In the genomic region with DNA sequence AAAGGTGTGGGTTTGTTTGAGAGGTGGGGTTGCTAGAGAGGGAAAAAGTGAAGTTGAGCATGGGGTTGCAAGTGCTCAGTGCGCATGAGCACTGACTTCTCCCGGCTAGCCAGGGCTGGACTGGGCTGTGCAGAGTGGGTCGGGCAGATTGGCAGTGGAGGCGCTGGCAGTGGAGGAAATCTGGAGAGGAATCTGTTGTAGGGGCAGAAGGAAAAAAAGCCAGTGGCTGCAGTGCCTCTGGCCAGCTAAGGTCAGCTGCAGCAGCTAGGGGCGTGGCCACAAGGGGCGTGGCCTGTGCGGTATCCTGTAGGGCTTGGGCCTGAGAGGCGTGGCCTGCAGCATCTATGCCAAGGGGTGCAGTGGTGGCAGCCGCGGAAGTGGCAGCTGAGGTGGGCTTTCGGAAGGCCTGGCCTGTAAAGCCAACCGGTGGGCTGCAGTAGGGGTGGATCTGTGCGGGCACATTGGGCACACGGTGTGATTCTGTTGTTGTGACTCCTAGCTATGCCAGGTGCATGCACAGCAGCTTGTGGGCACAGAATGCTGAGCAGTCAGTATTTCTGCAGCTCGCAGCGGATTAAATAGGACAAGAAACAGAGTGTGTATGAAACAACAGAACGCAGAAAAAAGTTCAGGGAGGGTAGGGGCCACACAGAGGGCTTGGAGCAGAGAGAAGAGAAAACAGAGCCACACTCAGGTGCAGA, we compare ENCODE assay signal across 8 mouse cellular contexts. TPM values are rescaled to one million over a fixed set of nuclear protein-coding genes. Genes with fewer than 3 reads are reported as not detected.
DNase-seq lines count a peak whose midpoint lies in the region; ATAC-seq lines count a peak whose summit lies in the region.
"Had no signal": no experiment of that assay in that cellular context is flagged by ENCODE, and none has a peak within 500 bp of the region (broad histone marks: within the 10 kb centered on the region; RNA-seq: fewer than 3 reads in every experiment).

No protein-coding gene starts in this region.

- H3K27ac ChIP-seq in forebrain, embryonic 11.5 days (ENCODE audit: low read depth, low read length) = no peak overlapping the region
- no peak overlapping the region for H3K27ac ChIP-seq in kidney, embryonic 16.5 days (ENCODE audit: low read length)

- peak; percentile 78 for ATAC-seq in forebrain, embryonic 11.5 days (replicated peaks; ENCODE audit: low FRiP score)
- ATAC-seq in kidney, embryonic 16.5 days (ENCODE audit: low FRiP score, low TSS enrichment) = peak; percentile 82
- ATAC-seq in megakaryocyte progenitor cell, adult 5-6 weeks (replicated peaks; ENCODE audit: poor library complexity) = peak; percentile 85

- no peaks in the 10 kb centered on the region for H3K36me3 ChIP-seq in forebrain, embryonic 11.5 days (ENCODE audit: control insufficient read depth, insufficient read depth, low read length)
- no peaks in the 10 kb centered on the region for H3K36me3 ChIP-seq in kidney, embryonic 16.5 days (ENCODE audit: insufficient read depth, low read length)

- 13% methylated on average over 17 of the region's 17 CpGs for WGBS in forebrain, embryonic 11.5 days
- 17% methylated on average over 17 of the region's 17 CpGs for WGBS in kidney, embryonic 16.5 days

- no peak overlapping the region for H3K9ac ChIP-seq in forebrain, embryonic 11.5 days (ENCODE audit: low read length)
- H3K9ac ChIP-seq in kidney, embryonic 16.5 days (replicated peaks; ENCODE audit: low read length) = no peak overlapping the region

- H3K4me1 ChIP-seq in forebrain, embryonic 11.5 days (replicated peaks; ENCODE audit: control insufficient read depth, insufficient read depth, low read length) = peaks cover 6% of the 10 kb centered on the region; the same call in 1 of the 2 replicates
- peaks cover 4% of the 10 kb centered on the region for H3K4me1 ChIP-seq in kidney, embryonic 16.5 days (ENCODE audit: insufficient read depth, low read length)

- peak; percentile 6 for DNase-seq in urinary bladder, postnatal 25 days (ENCODE audit: low spot score)
- no peak for DNase-seq in urinary bladder, postnatal 4 days (ENCODE audit: low spot score in 2 of 2)
- peak; percentile 73 for DNase-seq in forebrain, embryonic 11.5 days (ENCODE audit: low spot score)
- DNase-seq in thymus, postnatal 4 days = peak; percentile 31
- DNase-seq in ovary, adult 18-20 months (ENCODE audit: low spot score) = no peak

- H3K4me2 ChIP-seq in forebrain, embryonic 11.5 days (ENCODE audit: low read depth, low read length, severe bottlenecking) = peak overlapping the region; percentile 36
- H3K4me2 ChIP-seq in kidney, embryonic 16.5 days (replicated peaks; ENCODE audit: low read depth, low read length) = peak overlapping the region; percentile 21

- no peak overlapping the region for H3K4me3 ChIP-seq in forebrain, embryonic 11.5 days (ENCODE audit: low read depth, low read length)
- no peak overlapping the region for H3K4me3 ChIP-seq in kidney, embryonic 16.5 days (ENCODE audit: low read length)

- H3K27me3 ChIP-seq in forebrain, embryonic 11.5 days (ENCODE audit: control insufficient read depth, insufficient read depth, low read length) = no peaks in the 10 kb centered on the region
- no peaks in the 10 kb centered on the region for H3K27me3 ChIP-seq in kidney, embryonic 16.5 days (ENCODE audit: insufficient read depth, low read length)

- H3K9me3 ChIP-seq in forebrain, embryonic 11.5 days (ENCODE audit: control insufficient read depth, low read length) = no peaks in the 10 kb centered on the region
- peaks cover 1% of the 10 kb centered on the region; the same call in 1 of the 2 replicates for H3K9me3 ChIP-seq in kidney, embryonic 16.5 days (ENCODE audit: low read length)

RNA-seq across cellular contexts. Expression of a gene that starts 9.4 kb away (rescaled TPM):
- polyA plus RNA-seq in forebrain, embryonic 11.5 days (2014; fragmentation: Nextera tagmentation; extraction: Ambion mirVana) = not detected in 2 replicates
- not detected in 2 replicates for polyA plus RNA-seq in kidney, embryonic 16.5 days (2015; fragmentation: Nextera tagmentation; extraction: Ambion mirVana)
- not detected in 2 replicates for total RNA-seq in megakaryocyte progenitor cell, adult 5-6 weeks (2015)
- not detected in 2 replicates for total RNA-seq in megakaryocyte progenitor cell, adult 5-6 weeks (2017)
- polyA plus RNA-seq: cerebellum, adult 2 months had no signal

RNA-seq across cellular contexts. Expression of a gene that starts 24.0 kb away (rescaled TPM):
- polyA plus RNA-seq in forebrain, embryonic 11.5 days (2014; fragmentation: Nextera tagmentation; extraction: Ambion mirVana) = not detected in 2 replicates
- polyA plus RNA-seq in kidney, embryonic 16.5 days (2015; fragmentation: Nextera tagmentation; extraction: Ambion mirVana) = 0.30 and 0.61 TPM in 2 replicates
- total RNA-seq in megakaryocyte progenitor cell, adult 5-6 weeks (2015) = 16.4 and 16.9 TPM in 2 replicates
- 23.0 and 36.9 TPM in 2 replicates for total RNA-seq in megakaryocyte progenitor cell, adult 5-6 weeks (2017)

RNA-seq across cellular contexts. Expression of a gene that starts 27.1 kb away (rescaled TPM):
- polyA plus RNA-seq in forebrain, embryonic 11.5 days (2014; fragmentation: Nextera tagmentation; extraction: Ambion mirVana) = not detected in 2 replicates
- polyA plus RNA-seq in kidney, embryonic 16.5 days (2015; fragmentation: Nextera tagmentation; extraction: Ambion mirVana) = not detected in 2 replicates
- total RNA-seq in megakaryocyte progenitor cell, adult 5-6 weeks (2015) = not detected in 2 replicates
- total RNA-seq in megakaryocyte progenitor cell, adult 5-6 weeks (2017) = not detected in 2 replicates
- polyA plus RNA-seq: cerebellum, adult 2 months had no signal

RNA-seq across cellular contexts. Expression of a gene that starts 40.9 kb away (rescaled TPM):
- polyA plus RNA-seq in forebrain, embryonic 11.5 days (2014; fragmentation: Nextera tagmentation; extraction: Ambion mirVana) = not detected in 2 replicates
- polyA plus RNA-seq in kidney, embryonic 16.5 days (2015; fragmentation: Nextera tagmentation; extraction: Ambion mirVana) = 0.44 TPM in 1 of 2 replicates, not detected in the other
- 0.44 and 2.6 TPM in 2 replicates for total RNA-seq in megakaryocyte progenitor cell, adult 5-6 weeks (2015)
- total RNA-seq in megakaryocyte progenitor cell, adult 5-6 weeks (2017) = 1.3 and 2.8 TPM in 2 replicates

RNA-seq across cellular contexts. Expression of a gene that starts 59.6 kb away (rescaled TPM):
- not detected in 2 replicates for polyA plus RNA-seq in forebrain, embryonic 11.5 days (2014; fragmentation: Nextera tagmentation; extraction: Ambion mirVana)
- 0.20 TPM in 1 of 2 replicates, not detected in the other for polyA plus RNA-seq in kidney, embryonic 16.5 days (2015; fragmentation: Nextera tagmentation; extraction: Ambion mirVana)
- not detected in 2 replicates for total RNA-seq in megakaryocyte progenitor cell, adult 5-6 weeks (2015)
- not detected in 2 replicates for total RNA-seq in megakaryocyte progenitor cell, adult 5-6 weeks (2017)
- polyA plus RNA-seq: cerebellum, adult 2 months had no signal

Comparison
In these comparisons a context has a peak if more than half of its experiments do, and no peak if none do; other contexts are left out.
1. DNase-seq: peak in urinary bladder, postnatal 25 days (single experiment), forebrain, embryonic 11.5 days (single experiment) and thymus, postnatal 4 days (single experiment); none in urinary bladder, postnatal 4 days (0 of 2) and ovary, adult 18-20 months (single experiment).
2. Peak in every context shown above with its lines, with median percentiles within 50 percentile points of each other: ATAC-seq.